Mouse (Mus musculus) embryonic facial prominence, embryonic 14.5 days (tissue): ENCODE data around the gene Btbd9. TPM values are rescaled to one million over a fixed set of nuclear protein-coding genes. Genes with fewer than 3 reads are reported as not detected.

Source experiments
- ATAC-seq: fragments of 200-750 bp; cut with Nextera tagmentation; 2 replicates; pipeline ENCODE4 v1.8.0; 2017; ENCODE audit warnings: low read depth, moderate number of reproducible peaks, moderate TSS enrichment
- DNase-seq: peaks from one replicate; pipeline ENCODE4 v3.0.0-alpha.2; 2015; ENCODE audit warnings: low spot score
- H3K27ac ChIP-seq: fragments of 300-500 bp; sonication (generic); replicated peaks from 2 replicates; pipeline ENCODE4 v1.5.1; 2014; ENCODE audit warnings: low read depth, mild to moderate bottlenecking, low read length, moderate library complexity
- H3K27me3 ChIP-seq: fragments of 300-500 bp; sonication (generic); replicated peaks from 2 replicates; pipeline ENCODE4 v1.6.1; 2014; ENCODE audit warnings: low read length; ENCODE audit not compliant: control insufficient read depth, insufficient read depth
- H3K36me3 ChIP-seq: fragments of 300-500 bp; sonication (generic); 2 replicates; pipeline ENCODE4 v1.6.1; 2014; ENCODE audit warnings: low read length, mixed read lengths; ENCODE audit not compliant: control insufficient read depth, insufficient read depth
- H3K4me1 ChIP-seq: fragments of 300-500 bp; sonication (generic); 2 replicates; pipeline ENCODE4 v1.6.1; 2014; ENCODE audit warnings: antibody characterized with exemption, low read length; ENCODE audit not compliant: control insufficient read depth, insufficient read depth
- H3K4me2 ChIP-seq: fragments of 300-500 bp; sonication (generic); 2 replicates; pipeline ENCODE4 v1.6.1; 2014; ENCODE audit warnings: low read depth, mild to moderate bottlenecking, low read length, moderate library complexity, mixed read lengths
- H3K4me3 ChIP-seq: fragments of 300-500 bp; sonication (generic); 2 replicates; pipeline ENCODE4 v1.5.1; 2014; ENCODE audit warnings: low read depth, mild to moderate bottlenecking, low read length
- H3K9ac ChIP-seq: fragments of 300-500 bp; sonication (generic); 2 replicates; pipeline ENCODE4 v1.6.1; 2014; ENCODE audit warnings: low read depth, mild to moderate bottlenecking, low read length, moderate library complexity, mixed read lengths
- H3K9me3 ChIP-seq: fragments of 300-500 bp; sonication (generic); 2 replicates; pipeline ENCODE4 v1.6.1; 2016; ENCODE audit warnings: low read length; ENCODE audit not compliant: control insufficient read depth
- WGBS: fragments of 180-500 bp; shearing (Covaris S2); extraction: QIAGEN DNeasy Blood & Tissue Kit; methylation state at CpG from one replicate; pipeline ENCODE4 v1.1.7; 2014; 5-methylcytosine and 5-hydroxymethylcytosine counted together
- polyA plus RNA-seq: library from polyadenylated mRNA; unstranded; fragments of >200 nt; fragmentation: Nextera tagmentation; extraction: Ambion mirVana; gene quantifications from 2 replicates; pipeline ENCODE4 v1.2.1, GENCODE M21; 2014

Gene Btbd9
- polyA plus RNA-seq, 1 experiment from 2014 or later: 38.0 TPM

GRCm38 (mm10) chr17:30495154-30495553, 81.1 kb downstream of the Btbd9 start:
- Histone ChIP-seq H3K27me3 (no peaks in the 10 kb centered on the region), H3K36me3 (no peaks in the 10 kb centered on the region), H3K9ac (no peak overlapping the region), H3K27ac (no peak overlapping the region), H3K4me1 (no peaks in the 10 kb centered on the region), H3K4me3 (no peak overlapping the region), H3K9me3 (no peaks in the 10 kb centered on the region), H3K4me2 (no peak overlapping the region)
- DNase-seq: no peak
- ATAC-seq: no peak
- 88% methylated on average over 2 of the region's 2 CpGs for WGBS

GRCm38 (mm10) chr17:30493481-30493880, 82.8 kb downstream of the Btbd9 start:
- no peak for DNase-seq
- Histone ChIP-seq H3K27ac (no peak overlapping the region), H3K9ac (no peak overlapping the region), H3K4me1 (no peaks in the 10 kb centered on the region), H3K27me3 (no peaks in the 10 kb centered on the region), H3K36me3 (no peaks in the 10 kb centered on the region), H3K4me3 (no peak overlapping the region), H3K9me3 (no peaks in the 10 kb centered on the region), H3K4me2 (no peak overlapping the region)
- WGBS: 90% methylated on average over 6 of the region's 6 CpGs
- no peak for ATAC-seq

GRCm38 (mm10) chr17:30492191-30492590, 84.1 kb downstream of the Btbd9 start:
- no peaks in the 10 kb centered on the region for H3K27me3 ChIP-seq
- DNase-seq (no peak), ATAC-seq (no peak)
- H3K4me1 ChIP-seq: no peaks in the 10 kb centered on the region
- 96% methylated on average over 5 of the region's 5 CpGs for WGBS
- H3K9me3 ChIP-seq: no peaks in the 10 kb centered on the region
- H3K4me2 ChIP-seq: no peak overlapping the region
- no peak overlapping the region for H3K27ac ChIP-seq
- no peak overlapping the region for H3K4me3 ChIP-seq
- H3K9ac ChIP-seq: no peak overlapping the region
- H3K36me3 ChIP-seq: no peaks in the 10 kb centered on the region

- 95% methylated on average over 8 of the region's 8 CpGs for WGBS
- Histone ChIP-seq H3K36me3 (no peaks in the 10 kb centered on the region), H3K4me2 (no peak overlapping the region)
Observed at GRCm38 (mm10) chr17:30491601-30492000, 84.7 kb downstream of the Btbd9 start.

GRCm38 (mm10) chr17:30490601-30491000, 85.7 kb downstream of the Btbd9 start:
- 91% methylated on average over 7 of the region's 7 CpGs for WGBS
- DNase-seq (no peak), ATAC-seq (no peak)
- Histone ChIP-seq H3K9ac (no peak overlapping the region), H3K27ac (no peak overlapping the region), H3K4me1 (no peaks in the 10 kb centered on the region), H3K4me3 (no peak overlapping the region), H3K9me3 (no peaks in the 10 kb centered on the region), H3K4me2 (no peak overlapping the region), H3K27me3 (no peaks in the 10 kb centered on the region), H3K36me3 (no peaks in the 10 kb centered on the region)

More at GRCm38 (mm10) chr17:30491601-30492000, 84.7 kb downstream of the Btbd9 start:
- ATAC-seq: no peak
- no peaks in the 10 kb centered on the region for H3K4me1 ChIP-seq
- H3K4me3 ChIP-seq: no peak overlapping the region
- no peak for DNase-seq
- no peaks in the 10 kb centered on the region for H3K9me3 ChIP-seq
- no peaks in the 10 kb centered on the region for H3K27me3 ChIP-seq
- H3K27ac ChIP-seq: no peak overlapping the region
- no peak overlapping the region for H3K9ac ChIP-seq

GRCm38 (mm10) chr17:30490086-30490485, 86.2 kb downstream of the Btbd9 start:
- Histone ChIP-seq H3K4me1 (no peaks in the 10 kb centered on the region), H3K4me2 (no peak overlapping the region), H3K4me3 (no peak overlapping the region), H3K36me3 (no peaks in the 10 kb centered on the region), H3K9ac (no peak overlapping the region), H3K27ac (no peak overlapping the region), H3K27me3 (no peaks in the 10 kb centered on the region), H3K9me3 (no peaks in the 10 kb centered on the region)
- ATAC-seq (no peak), DNase-seq (no peak)
- WGBS: 89% methylated on average over 5 of the region's 5 CpGs

GRCm38 (mm10) chr17:30489629-30490028, 86.7 kb downstream of the Btbd9 start:
- Histone ChIP-seq H3K27me3 (no peaks in the 10 kb centered on the region), H3K4me1 (no peaks in the 10 kb centered on the region), H3K36me3 (no peaks in the 10 kb centered on the region), H3K4me2 (no peak overlapping the region), H3K4me3 (no peak overlapping the region), H3K9ac (no peak overlapping the region), H3K9me3 (no peaks in the 10 kb centered on the region), H3K27ac (no peak overlapping the region)
- 67% methylated on average over 7 of the region's 7 CpGs for WGBS
- DNase-seq (no peak), ATAC-seq (no peak)

- 85% methylated on average over 5 of the region's 5 CpGs for WGBS
- H3K9ac ChIP-seq: no peak overlapping the region
- H3K36me3 ChIP-seq: no peaks in the 10 kb centered on the region
- no peak overlapping the region for H3K27ac ChIP-seq
- no peak for DNase-seq
- no peaks in the 10 kb centered on the region for H3K4me1 ChIP-seq
- H3K4me2 ChIP-seq: no peak overlapping the region
- no peaks in the 10 kb centered on the region for H3K9me3 ChIP-seq
- no peak for ATAC-seq
- H3K4me3 ChIP-seq: no peak overlapping the region
- H3K27me3 ChIP-seq: no peaks in the 10 kb centered on the region
Observed at GRCm38 (mm10) chr17:30487695-30488094, 88.6 kb downstream of the Btbd9 start.

- ATAC-seq (no peak), DNase-seq (no peak)
- H3K4me2 ChIP-seq: no peak overlapping the region
- 87% methylated on average over 4 of the region's 4 CpGs for WGBS
- no peaks in the 10 kb centered on the region for H3K4me1 ChIP-seq
- no peak overlapping the region for H3K27ac ChIP-seq
- H3K27me3 ChIP-seq: no peaks in the 10 kb centered on the region
- no peaks in the 10 kb centered on the region for H3K36me3 ChIP-seq
- no peak overlapping the region for H3K9ac ChIP-seq
- H3K9me3 ChIP-seq: no peaks in the 10 kb centered on the region
- H3K4me3 ChIP-seq: no peak overlapping the region
Observed at GRCm38 (mm10) chr17:30485067-30485854, 91.0 kb downstream of the Btbd9 start.
